Mouse (Mus musculus): ENCODE results near the gene Ldlrad2. TPM values are rescaled to one million over a fixed set of nuclear protein-coding genes. Genes with fewer than 3 reads are reported as not detected.

The Ldlrad2 gene
- polyA plus RNA-seq, 1 experiment from 2014 or later, result not detected

DNA sequence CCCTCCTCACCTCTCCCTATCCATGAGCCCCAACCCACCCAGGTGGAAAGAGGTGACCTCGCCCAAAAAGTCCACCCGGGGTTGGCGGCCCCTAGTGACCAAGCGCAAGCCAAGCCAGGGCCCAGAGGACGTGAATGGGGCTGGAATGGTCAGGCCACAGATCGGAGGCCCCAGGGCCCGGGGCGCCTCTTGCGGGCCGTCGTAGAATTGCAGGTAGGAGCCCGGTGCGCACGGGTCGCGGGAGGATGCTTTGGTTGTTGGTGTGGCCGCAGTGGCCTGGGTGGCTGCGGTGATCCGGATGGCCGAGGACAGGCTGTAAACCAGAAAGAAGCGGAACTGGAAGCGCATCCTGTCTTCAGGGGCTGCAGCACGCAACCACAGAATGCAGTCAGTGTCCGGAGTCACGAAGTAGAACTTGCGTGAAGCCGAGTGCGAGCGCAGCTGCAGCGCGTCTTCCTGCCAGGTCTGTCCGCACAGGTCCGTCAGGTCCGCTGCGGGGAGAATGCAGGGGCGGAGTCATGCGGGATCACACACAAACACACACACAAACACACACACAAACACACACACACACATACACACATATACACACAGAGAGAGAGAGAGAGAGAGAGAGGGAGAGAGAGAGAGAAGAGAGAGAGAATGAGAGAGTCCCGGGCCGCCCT lies 3.9 kb upstream of the Ldlrad2 start:
- H3K4me1 ChIP-seq (ENCODE audit: control insufficient read depth, insufficient read depth, low read length), result 0 out of 2 replicates have a peak, but pooled peaks cover 2% of the 10 kb centered on the region
- H3K9me3 ChIP-seq (replicated peaks; ENCODE audit: control insufficient read depth, low read length), result no peaks in the 10 kb centered on the region
- H3K9ac ChIP-seq (ENCODE audit: low read length), result peak overlapping the region; percentile 40
- H3K27me3 ChIP-seq (replicated peaks; ENCODE audit: control insufficient read depth, insufficient read depth, low read length), result 0 out of 2 replicates have a peak, but pooled peaks cover 9% of the 10 kb centered on the region
- peak overlapping the region; percentile 54 for H3K4me2 ChIP-seq (ENCODE audit: low read length)
- no peak for ATAC-seq
- DNase-seq (ENCODE audit: low spot score), result peak; percentile 35
- 4% methylated on average over 39 of the region's 39 CpGs for WGBS
- H3K36me3 ChIP-seq (ENCODE audit: control insufficient read depth, insufficient read depth, low read length), result no peaks in the 10 kb centered on the region
- H3K27ac ChIP-seq (ENCODE audit: low read depth, low read length), result no peak overlapping the region
- peak overlapping the region; percentile 25 for H3K4me3 ChIP-seq (ENCODE audit: low read depth, low read length)

DNA sequence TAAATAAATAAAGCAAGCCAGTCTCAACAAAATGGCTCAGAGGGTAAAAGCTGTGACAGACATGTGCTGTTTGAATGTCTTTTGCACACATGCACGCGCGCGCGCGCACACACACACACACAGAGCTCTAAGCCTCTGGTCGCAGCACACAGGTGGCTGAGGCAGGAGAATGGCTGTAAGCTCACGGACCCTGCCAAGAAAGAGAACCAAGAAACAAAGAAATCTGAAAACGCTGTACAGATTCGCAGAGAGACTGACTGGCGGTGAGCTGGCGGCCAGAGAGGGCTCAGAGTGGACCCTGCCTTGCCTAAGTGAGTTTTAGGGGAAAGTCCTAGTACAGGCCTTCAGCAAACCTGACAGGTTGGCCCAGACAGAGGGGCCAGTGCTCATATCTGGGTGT lies 3.1 kb upstream of the Ldlrad2 start:
- Histone ChIP-seq H3K9ac (ENCODE audit: low read length) (no peak overlapping the region), H3K4me2 (ENCODE audit: low read length) (no peak overlapping the region), H3K36me3 (ENCODE audit: control insufficient read depth, insufficient read depth, low read length) (no peaks in the 10 kb centered on the region), H3K27me3 (replicated peaks; ENCODE audit: control insufficient read depth, insufficient read depth, low read length) (0 out of 2 replicates have a peak, but pooled peaks cover 9% of the 10 kb centered on the region), H3K9me3 (replicated peaks; ENCODE audit: control insufficient read depth, low read length) (no peaks in the 10 kb centered on the region), H3K4me3 (ENCODE audit: low read depth, low read length) (no peak overlapping the region), H3K4me1 (ENCODE audit: control insufficient read depth, insufficient read depth, low read length) (0 out of 2 replicates have a peak, but pooled peaks cover 2% of the 10 kb centered on the region), H3K27ac (ENCODE audit: low read depth, low read length) (no peak overlapping the region)
- WGBS, result 90% methylated on average over 12 of the region's 12 CpGs
- no peak for DNase-seq (ENCODE audit: low spot score)
- no peak for ATAC-seq

DNA sequence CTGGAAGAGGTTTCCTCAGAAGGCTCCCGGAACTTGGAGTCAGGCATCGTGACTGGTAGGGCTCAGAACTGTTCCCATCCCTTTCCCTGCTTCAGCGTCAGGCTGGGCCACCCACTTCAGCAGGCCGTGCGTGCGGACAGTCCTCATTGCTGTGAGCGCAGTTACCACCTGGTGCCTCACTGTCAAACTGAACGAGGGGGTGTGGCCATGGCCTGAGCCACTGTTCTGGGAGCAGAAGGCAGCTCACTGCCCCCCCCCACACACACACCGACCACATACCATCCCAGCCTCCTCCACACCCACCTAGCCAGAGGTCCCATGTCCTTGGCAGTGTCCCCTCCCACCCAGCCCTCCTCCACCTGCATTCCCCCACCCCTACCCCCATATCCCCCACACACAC lies 4.5 kb downstream of the Ldlrad2 start:
- no peaks in the 10 kb centered on the region for H3K4me1 ChIP-seq (ENCODE audit: control insufficient read depth, insufficient read depth, low read length)
- H3K9ac ChIP-seq (ENCODE audit: low read length), result no peak overlapping the region
- H3K27ac ChIP-seq (ENCODE audit: low read depth, low read length), result no peak overlapping the region
- WGBS, result 82% methylated on average over 9 of the region's 9 CpGs
- ATAC-seq (no peak), DNase-seq (ENCODE audit: low spot score) (no peak)
- no peaks in the 10 kb centered on the region for H3K9me3 ChIP-seq (replicated peaks; ENCODE audit: control insufficient read depth, low read length)
- H3K4me2 ChIP-seq (ENCODE audit: low read length), result no peak overlapping the region
- no peaks in the 10 kb centered on the region for H3K27me3 ChIP-seq (replicated peaks; ENCODE audit: control insufficient read depth, insufficient read depth, low read length)
- no peak overlapping the region for H3K4me3 ChIP-seq (ENCODE audit: low read depth, low read length)
- H3K36me3 ChIP-seq (ENCODE audit: control insufficient read depth, insufficient read depth, low read length), result 0 out of 2 replicates have a peak, but pooled peaks cover under 1% of the 10 kb centered on the region

DNA sequence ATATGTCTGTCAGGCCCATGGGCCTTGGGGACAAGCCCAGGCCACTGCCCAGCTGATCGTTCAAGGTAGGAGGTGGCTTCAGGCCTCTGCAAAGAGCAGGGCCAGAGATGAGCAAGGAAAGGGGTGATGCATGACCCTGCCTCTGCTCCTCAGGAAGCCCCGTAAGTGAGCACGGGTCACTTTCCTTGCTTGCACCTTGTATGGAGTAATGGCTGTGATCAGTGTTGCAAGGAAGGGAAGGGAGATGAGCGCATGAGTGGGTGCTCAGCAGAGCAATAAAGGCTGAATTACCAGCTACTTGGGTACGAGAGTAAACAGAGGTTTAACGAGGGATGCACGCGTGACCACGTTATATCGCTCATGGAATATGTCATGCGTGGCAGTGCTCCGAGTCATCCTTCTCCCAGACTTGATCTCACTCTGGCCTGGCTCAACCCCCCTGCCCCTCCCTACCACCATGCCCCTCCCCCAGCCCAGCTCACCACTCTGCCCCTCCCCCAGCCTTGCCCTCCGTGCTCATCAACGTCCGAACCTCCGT lies 17.6 kb downstream of the Ldlrad2 start:
- Histone ChIP-seq H3K27me3 (replicated peaks; ENCODE audit: control insufficient read depth, insufficient read depth, low read length) (no peaks in the 10 kb centered on the region), H3K9me3 (replicated peaks; ENCODE audit: control insufficient read depth, low read length) (no peaks in the 10 kb centered on the region), H3K9ac (ENCODE audit: low read length) (no peak overlapping the region), H3K4me3 (ENCODE audit: low read depth, low read length) (no peak overlapping the region), H3K27ac (ENCODE audit: low read depth, low read length) (no peak overlapping the region), H3K4me1 (ENCODE audit: control insufficient read depth, insufficient read depth, low read length) (no peaks in the 10 kb centered on the region), H3K36me3 (ENCODE audit: control insufficient read depth, insufficient read depth, low read length) (peaks cover 20% of the 10 kb centered on the region), H3K4me2 (ENCODE audit: low read length) (no peak overlapping the region)
- ATAC-seq (no peak), DNase-seq (ENCODE audit: low spot score) (no peak)
- WGBS, result 92% methylated on average over 16 of the region's 16 CpGs

DNA sequence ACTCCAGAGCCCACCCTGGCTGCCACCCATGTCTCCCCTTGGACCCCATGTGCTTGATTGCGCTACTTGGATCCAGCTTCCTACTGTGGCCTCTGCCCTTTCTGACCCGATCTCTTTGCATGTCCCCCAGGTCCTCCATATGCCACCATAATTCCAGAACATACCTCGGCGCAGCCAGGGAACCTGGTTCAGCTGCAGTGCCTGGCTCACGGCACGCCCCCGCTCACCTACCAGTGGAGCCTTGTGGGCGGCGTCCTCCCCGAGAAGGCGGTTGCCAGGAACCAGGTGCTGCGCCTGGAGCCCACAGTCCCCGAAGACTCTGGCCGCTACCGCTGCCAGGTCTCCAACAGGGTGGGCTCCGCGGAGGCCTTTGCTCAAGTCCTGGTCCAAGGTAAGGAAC lies 20.9 kb downstream of the Ldlrad2 start:
- 96% methylated on average over 17 of the region's 17 CpGs for WGBS
- Histone ChIP-seq H3K4me1 (ENCODE audit: control insufficient read depth, insufficient read depth, low read length) (no peaks in the 10 kb centered on the region), H3K4me2 (ENCODE audit: low read length) (no peak overlapping the region), H3K36me3 (ENCODE audit: control insufficient read depth, insufficient read depth, low read length) (peaks cover 21% of the 10 kb centered on the region), H3K4me3 (ENCODE audit: low read depth, low read length) (no peak overlapping the region), H3K9me3 (replicated peaks; ENCODE audit: control insufficient read depth, low read length) (no peaks in the 10 kb centered on the region), H3K27ac (ENCODE audit: low read depth, low read length) (no peak overlapping the region), H3K9ac (ENCODE audit: low read length) (no peak overlapping the region), H3K27me3 (replicated peaks; ENCODE audit: control insufficient read depth, insufficient read depth, low read length) (no peaks in the 10 kb centered on the region)
- DNase-seq (ENCODE audit: low spot score), result no peak
- no peak for ATAC-seq

DNA sequence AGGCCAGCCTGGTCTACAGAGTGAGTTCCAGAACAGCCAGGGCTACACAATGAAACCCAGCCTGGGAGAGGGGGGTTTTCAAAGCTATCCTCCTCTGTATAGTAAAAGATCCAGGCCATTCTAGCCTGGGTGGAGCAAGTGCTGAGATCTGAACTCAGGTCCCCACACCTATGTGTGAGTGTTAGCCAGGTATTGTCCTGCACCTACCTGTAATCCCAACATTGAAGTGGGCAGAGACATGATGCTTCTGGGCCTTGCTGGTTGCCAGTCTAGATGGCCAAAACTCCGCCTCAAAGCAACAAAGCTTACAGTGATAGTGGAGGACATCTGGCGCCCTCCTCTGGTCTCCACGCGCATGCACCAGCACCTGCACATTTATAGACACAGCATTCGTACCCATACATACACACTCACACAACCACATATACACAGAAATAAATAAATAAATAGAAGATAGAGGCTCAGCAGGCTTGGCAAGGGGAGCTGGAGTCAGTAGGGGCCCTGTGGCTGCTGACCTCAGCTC lies 28.3 kb downstream of the Ldlrad2 start:
- WGBS, result 81% methylated on average over 5 of the region's 5 CpGs
- no peak for ATAC-seq
- no peaks in the 10 kb centered on the region for H3K9me3 ChIP-seq (replicated peaks; ENCODE audit: control insufficient read depth, low read length)

DNA sequence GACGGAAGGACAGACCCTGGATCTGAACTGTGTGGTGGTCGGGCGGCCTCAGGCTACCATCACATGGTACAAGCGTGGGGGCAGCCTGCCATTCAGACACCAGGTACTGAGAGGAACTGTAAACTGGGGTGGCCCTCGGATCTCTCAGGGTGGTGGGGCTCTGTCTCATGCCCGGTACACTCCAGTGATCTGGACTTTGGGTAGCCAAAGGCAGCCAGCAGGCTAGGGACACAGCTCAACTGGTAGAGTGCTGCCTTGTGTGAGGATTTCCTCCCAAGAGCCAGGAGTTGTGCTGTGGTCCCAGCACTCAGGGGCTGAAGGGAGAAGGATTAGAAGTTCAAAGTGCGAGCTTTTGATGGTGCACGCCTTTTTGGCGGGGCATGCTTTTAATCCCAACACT lies 28.8 kb downstream of the Ldlrad2 start:
- no peak overlapping the region for H3K4me2 ChIP-seq (ENCODE audit: low read length)
- DNase-seq (ENCODE audit: low spot score) (no peak), ATAC-seq (no peak)
- no peaks in the 10 kb centered on the region for H3K4me1 ChIP-seq (ENCODE audit: control insufficient read depth, insufficient read depth, low read length)
- H3K9ac ChIP-seq (ENCODE audit: low read length), result no peak overlapping the region
- 96% methylated on average over 9 of the region's 9 CpGs for WGBS
- no peaks in the 10 kb centered on the region for H3K27me3 ChIP-seq (replicated peaks; ENCODE audit: control insufficient read depth, insufficient read depth, low read length)
- no peak overlapping the region for H3K4me3 ChIP-seq (ENCODE audit: low read depth, low read length)
- no peak overlapping the region for H3K27ac ChIP-seq (ENCODE audit: low read depth, low read length)
- H3K9me3 ChIP-seq (replicated peaks; ENCODE audit: control insufficient read depth, low read length), result no peaks in the 10 kb centered on the region
- H3K36me3 ChIP-seq (ENCODE audit: control insufficient read depth, insufficient read depth, low read length), result peaks cover 10% of the 10 kb centered on the region; the same call in 1 of the 2 replicates

More for the DNA sequence above, 28.3 kb downstream of the Ldlrad2 start:
- no peak overlapping the region for H3K4me2 ChIP-seq (ENCODE audit: low read length)
- H3K27ac ChIP-seq (ENCODE audit: low read depth, low read length), result no peak overlapping the region
- H3K36me3 ChIP-seq (ENCODE audit: control insufficient read depth, insufficient read depth, low read length), result peaks cover 13% of the 10 kb centered on the region; the same call in 1 of the 2 replicates
- H3K4me3 ChIP-seq (ENCODE audit: low read depth, low read length), result no peak overlapping the region
- no peak overlapping the region for H3K9ac ChIP-seq (ENCODE audit: low read length)
- H3K27me3 ChIP-seq (replicated peaks; ENCODE audit: control insufficient read depth, insufficient read depth, low read length), result no peaks in the 10 kb centered on the region
- no peaks in the 10 kb centered on the region for H3K4me1 ChIP-seq (ENCODE audit: control insufficient read depth, insufficient read depth, low read length)
- peak; percentile 59 for DNase-seq (ENCODE audit: low spot score)

DNA sequence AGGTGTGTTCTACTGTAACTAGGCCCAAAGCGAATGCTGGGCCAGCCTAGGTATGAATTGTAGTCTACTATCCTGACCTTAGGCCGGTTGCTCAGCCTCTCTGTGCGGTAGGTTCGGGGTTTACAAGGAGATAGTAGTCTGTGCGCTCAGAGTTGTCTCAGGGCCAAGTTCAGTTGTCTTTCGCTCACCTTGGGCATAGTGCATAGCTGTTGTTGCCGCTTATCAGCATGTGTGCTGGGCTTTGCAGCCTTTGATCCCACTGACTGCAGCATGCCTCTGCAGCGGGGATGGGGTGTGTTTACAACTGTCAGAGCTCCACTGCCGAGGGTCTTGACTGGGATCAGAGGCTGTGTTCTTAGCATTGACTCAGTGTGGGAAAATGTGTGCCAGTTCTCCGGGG lies 31.4 kb downstream of the Ldlrad2 start:
- Histone ChIP-seq H3K4me3 (ENCODE audit: low read depth, low read length) (no peak overlapping the region), H3K4me1 (ENCODE audit: control insufficient read depth, insufficient read depth, low read length) (no peaks in the 10 kb centered on the region), H3K27ac (ENCODE audit: low read depth, low read length) (no peak overlapping the region), H3K27me3 (replicated peaks; ENCODE audit: control insufficient read depth, insufficient read depth, low read length) (no peaks in the 10 kb centered on the region), H3K36me3 (ENCODE audit: control insufficient read depth, insufficient read depth, low read length) (peaks cover 9% of the 10 kb centered on the region; the same call in 1 of the 2 replicates), H3K9me3 (replicated peaks; ENCODE audit: control insufficient read depth, low read length) (no peaks in the 10 kb centered on the region), H3K9ac (ENCODE audit: low read length) (no peak overlapping the region), H3K4me2 (ENCODE audit: low read length) (no peak overlapping the region)
- whole genome bisulfite sequencing, result 90% methylated on average over 10 of the region's 10 CpGs
- no peak for DNase-seq (ENCODE audit: low spot score)
- ATAC-seq, result no peak

DNA sequence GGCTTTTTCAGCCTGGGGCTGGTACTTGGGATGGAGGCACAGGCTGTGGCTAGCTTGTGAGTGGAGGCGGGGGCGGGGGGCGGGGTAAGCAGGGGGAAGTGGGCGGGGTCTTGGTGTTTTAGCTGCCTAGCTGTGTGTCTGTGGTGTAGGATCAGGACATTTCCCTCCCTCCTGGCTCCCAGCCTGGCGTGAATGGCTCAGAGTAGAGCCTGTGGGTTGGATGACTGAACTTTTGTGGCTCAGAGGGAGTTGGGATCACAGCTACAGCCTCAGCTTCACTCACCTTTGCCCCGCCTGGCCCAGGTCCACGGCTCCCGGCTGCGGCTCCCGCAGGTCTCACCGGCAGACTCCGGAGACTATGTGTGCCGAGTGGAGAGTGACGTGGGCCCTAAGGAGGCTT lies 34.0 kb downstream of the Ldlrad2 start:
- 71% methylated on average over 13 of the region's 14 CpGs for whole genome bisulfite sequencing
- Histone ChIP-seq H3K27me3 (replicated peaks; ENCODE audit: control insufficient read depth, insufficient read depth, low read length) (no peaks in the 10 kb centered on the region), H3K4me2 (ENCODE audit: low read length) (no peak overlapping the region), H3K4me1 (ENCODE audit: control insufficient read depth, insufficient read depth, low read length) (no peaks in the 10 kb centered on the region), H3K4me3 (ENCODE audit: low read depth, low read length) (no peak overlapping the region), H3K9me3 (replicated peaks; ENCODE audit: control insufficient read depth, low read length) (no peaks in the 10 kb centered on the region), H3K36me3 (ENCODE audit: control insufficient read depth, insufficient read depth, low read length) (0 out of 2 replicates have a peak, but pooled peaks cover 5% of the 10 kb centered on the region), H3K9ac (ENCODE audit: low read length) (no peak overlapping the region), H3K27ac (ENCODE audit: low read depth, low read length) (no peak overlapping the region; the same call in 1 of the 2 replicates)
- ATAC-seq (no peak), DNase-seq (ENCODE audit: low spot score) (no peak)

Data from forebrain, embryonic 14.5 days (tissue).